Mouse (Mus musculus) stomach, postnatal 0 days (tissue): ENCODE data around the gene Gm28051.

Experiments
- CTCF ChIP-seq: IDR thresholded peaks from 2 replicates; pipeline ENCODE4 v1.5.1; 2016; ENCODE audit warnings: antibody characterized with exemption, low read depth, mild to moderate bottlenecking, moderate library complexity
- EP300 ChIP-seq: optimal IDR thresholded peaks from 2 replicates; pipeline ENCODE3; 2016; ENCODE audit warnings: antibody characterized with exemption

GRCm38 (mm10) chr12:102699156-102699555, 58.4 kb downstream of the Gm28051 start:
- TF ChIP-seq CTCF (no peak), EP300 (no peak)
